Mouse (Mus musculus): ENCODE results near the gene Bri3bp. TPM values are rescaled to one million over a fixed set of nuclear protein-coding genes. Genes with fewer than 3 reads are reported as not detected.
"Not testable (repeated sequence)": the region's sequence is repeated elsewhere in the genome, so short reads cannot be mapped to it uniquely, and the experiment has no call there.

Gene Bri3bp
- polyA plus RNA-seq, 1 experiment from 2014 or later, result 50.9 TPM

DNA sequence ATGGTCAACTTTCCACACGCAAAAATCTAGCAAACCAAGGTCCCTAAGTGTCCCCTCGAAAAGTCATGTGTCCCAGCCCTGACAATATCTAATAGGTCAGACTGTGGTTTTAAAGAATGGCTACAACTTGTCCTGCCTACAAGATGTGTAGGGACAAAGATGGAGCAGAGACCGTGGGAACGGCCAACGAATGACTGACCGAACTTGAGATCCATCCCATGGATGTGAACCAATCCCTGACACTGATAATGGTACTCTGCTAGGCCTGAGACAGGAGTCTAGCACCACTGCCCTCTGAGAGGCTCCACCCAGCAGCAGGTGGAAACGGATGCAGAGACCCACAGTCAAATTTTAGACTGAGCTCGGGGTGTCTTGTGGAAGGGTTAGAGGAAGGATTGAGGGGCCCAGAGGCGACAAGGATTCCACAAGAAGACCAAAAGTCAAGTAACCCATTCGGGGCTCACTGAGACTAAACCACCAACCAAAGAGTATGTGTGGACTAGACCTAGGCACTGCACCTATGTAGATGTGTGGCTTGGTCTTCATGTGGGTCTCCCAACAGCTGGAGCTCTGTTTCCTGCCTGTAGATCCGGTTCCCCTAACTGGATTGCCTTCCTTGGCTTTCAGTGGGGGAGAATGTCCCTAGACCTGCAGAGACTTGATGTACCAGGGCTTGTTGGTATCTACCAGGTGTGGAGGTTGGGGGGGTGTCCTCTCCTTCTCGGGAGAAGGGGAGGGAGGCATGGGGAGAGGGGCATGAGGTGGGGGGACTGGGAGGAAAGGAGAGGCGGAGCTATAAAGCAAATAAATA, 34.1 kb upstream of the Bri3bp start:
- H3K4me3 ChIP-seq (ENCODE audit: low read depth, low read length), result peak overlapping the region; percentile 87
- peaks cover 9% of the 10 kb centered on the region for H3K4me1 ChIP-seq (replicated peaks; ENCODE audit: control insufficient read depth, insufficient read depth, low read length)
- H3K27ac ChIP-seq (ENCODE audit: low read depth), result peak overlapping the region; percentile 83
- no peaks in the 10 kb centered on the region for H3K36me3 ChIP-seq (ENCODE audit: control insufficient read depth, insufficient read depth, low read length)
- H3K9ac ChIP-seq (ENCODE audit: low read length), result peak overlapping the region; percentile 56; the same call in 1 of the 2 replicates
- DNase-seq (ENCODE audit: low spot score), result no peak
- peak overlapping the region; percentile 65 for H3K4me2 ChIP-seq (ENCODE audit: low read length)
- H3K27me3 ChIP-seq (replicated peaks; ENCODE audit: control insufficient read depth, insufficient read depth, low read length), result no peaks in the 10 kb centered on the region
- H3K9me3 ChIP-seq (ENCODE audit: control insufficient read depth, low read length), result no peaks in the 10 kb centered on the region
- 59% methylated on average over 13 of the region's 13 CpGs for WGBS
- no peak for ATAC-seq (replicated peaks; ENCODE audit: low FRiP score, low TSS enrichment, low read depth)

DNA sequence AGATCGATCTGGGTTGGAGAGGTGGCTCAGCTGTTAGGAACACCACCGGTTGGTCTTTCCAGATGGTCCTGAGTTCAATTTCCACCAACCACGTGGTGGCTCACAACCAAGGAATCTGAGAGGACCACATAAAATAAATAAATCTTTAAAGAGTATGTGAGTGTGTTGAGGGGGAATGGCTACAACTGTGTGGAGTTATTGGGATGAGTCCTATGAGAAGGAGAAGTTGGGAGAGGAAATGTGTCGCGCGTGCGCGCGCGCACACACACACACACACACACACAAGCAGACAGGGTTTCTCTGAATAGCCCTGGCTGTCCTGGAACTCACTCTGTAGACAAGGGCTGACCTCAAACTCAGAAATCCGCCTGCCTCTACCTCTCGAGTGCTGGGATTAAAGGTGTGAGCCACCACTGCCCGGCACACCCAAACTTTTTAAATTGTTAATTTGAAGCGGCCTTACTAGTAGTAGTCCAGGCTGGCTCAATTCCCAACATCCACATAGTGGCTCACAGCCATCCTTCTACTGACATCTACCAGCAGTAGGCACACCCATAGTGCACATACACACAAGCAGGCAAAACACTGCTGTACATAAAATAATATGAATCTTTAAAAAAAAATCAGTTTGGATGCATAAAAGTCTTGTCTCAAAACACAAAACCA, 33.3 kb upstream of the Bri3bp start:
- WGBS, result 71% methylated on average over 14 of the region's 14 CpGs
- H3K27me3 ChIP-seq (replicated peaks; ENCODE audit: control insufficient read depth, insufficient read depth, low read length), result no peaks in the 10 kb centered on the region
- no peak for ATAC-seq (replicated peaks; ENCODE audit: low FRiP score, low TSS enrichment, low read depth)
- H3K9ac ChIP-seq (ENCODE audit: low read length), result no peak overlapping the region
- no peaks in the 10 kb centered on the region for H3K9me3 ChIP-seq (ENCODE audit: control insufficient read depth, low read length)
- H3K4me3 ChIP-seq (ENCODE audit: low read depth, low read length), result peak overlapping the region; percentile 42; the same call in 1 of the 2 replicates
- no peak for DNase-seq (ENCODE audit: low spot score)
- peak overlapping the region; percentile 55 for H3K4me2 ChIP-seq (ENCODE audit: low read length)
- H3K36me3 ChIP-seq (ENCODE audit: control insufficient read depth, insufficient read depth, low read length), result peaks cover 2% of the 10 kb centered on the region; the same call in 1 of the 2 replicates
- H3K27ac ChIP-seq (ENCODE audit: low read depth), result no peak overlapping the region
- H3K4me1 ChIP-seq (replicated peaks; ENCODE audit: control insufficient read depth, insufficient read depth, low read length), result peaks cover 9% of the 10 kb centered on the region

DNA sequence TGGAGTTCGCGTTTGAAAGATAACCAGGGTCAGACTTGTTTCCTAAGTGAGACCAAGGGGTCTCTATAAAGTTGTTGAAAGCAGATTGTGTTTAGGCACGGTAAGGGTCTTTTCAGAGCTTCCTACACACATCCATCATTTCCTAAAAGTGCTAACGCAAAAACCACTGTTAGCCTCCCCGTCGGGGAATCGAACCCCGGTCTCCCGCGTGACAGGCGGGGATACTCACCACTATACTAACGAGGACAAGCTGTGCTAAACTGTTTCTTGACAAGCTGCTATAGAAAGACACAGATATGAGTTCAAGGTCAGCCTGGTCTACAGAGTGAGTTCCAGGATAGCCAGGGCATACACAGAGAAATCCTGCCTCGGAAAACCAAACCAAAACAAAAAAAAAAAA, 32.5 kb upstream of the Bri3bp start:
- no peaks in the 10 kb centered on the region for H3K9me3 ChIP-seq (ENCODE audit: control insufficient read depth, low read length)
- peak; percentile 97 for DNase-seq (ENCODE audit: low spot score)
- H3K4me1 ChIP-seq (replicated peaks; ENCODE audit: control insufficient read depth, insufficient read depth, low read length), result peaks cover 9% of the 10 kb centered on the region
- peak overlapping the region; percentile 38; the same call in 1 of the 2 replicates for H3K27ac ChIP-seq (ENCODE audit: low read depth)
- peak overlapping the region; percentile 55 for H3K4me2 ChIP-seq (ENCODE audit: low read length)
- H3K4me3 ChIP-seq (ENCODE audit: low read depth, low read length), result peak overlapping the region; percentile 42
- no peaks in the 10 kb centered on the region for H3K27me3 ChIP-seq (replicated peaks; ENCODE audit: control insufficient read depth, insufficient read depth, low read length)
- peaks cover 9% of the 10 kb centered on the region for H3K36me3 ChIP-seq (ENCODE audit: control insufficient read depth, insufficient read depth, low read length)
- under 1% methylated on average over 13 of the region's 13 CpGs for WGBS
- 0 out of 2 replicates have a peak overlapping the region, but pooled peaks have one; percentile 17 for H3K9ac ChIP-seq (ENCODE audit: low read length)
- peak; percentile 57 for ATAC-seq (replicated peaks; ENCODE audit: low FRiP score, low TSS enrichment, low read depth)

DNA sequence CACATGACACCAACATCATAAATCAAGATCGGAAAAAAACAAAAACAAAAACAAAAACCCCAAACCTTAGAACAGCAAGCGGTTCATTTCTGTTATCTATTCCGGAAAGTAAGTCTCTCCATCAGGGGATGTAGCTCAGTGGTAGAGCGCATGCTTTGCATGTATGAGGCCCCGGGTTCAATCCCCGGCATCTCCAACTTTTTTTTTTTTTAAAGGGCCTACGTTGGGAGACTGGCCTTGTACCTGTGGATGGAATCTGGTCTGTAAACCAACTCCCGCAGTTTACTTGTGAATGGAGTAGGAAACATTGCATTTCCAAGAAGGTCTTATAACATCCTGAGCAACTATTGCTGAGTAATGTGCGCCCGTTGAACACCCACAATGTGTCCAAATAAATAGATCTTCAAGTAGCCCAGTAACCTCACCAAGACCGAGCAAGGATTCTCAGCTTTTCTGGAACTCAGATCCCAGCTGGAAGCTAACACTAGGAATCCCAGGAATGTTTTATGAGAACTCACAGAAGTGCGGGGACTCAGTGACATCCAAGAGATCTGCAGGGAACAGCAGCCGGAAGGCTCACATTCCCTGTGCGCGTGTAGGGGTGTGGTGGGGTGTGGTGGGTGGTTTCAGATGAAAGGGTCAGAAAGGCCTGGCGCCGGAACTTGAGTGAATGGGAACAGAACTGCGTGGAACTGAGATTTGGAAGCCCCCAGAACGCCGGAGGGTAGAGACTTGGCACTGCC, 31.8 kb upstream of the Bri3bp start:
- peak overlapping the region; percentile 38; the same call in 1 of the 2 replicates for H3K27ac ChIP-seq (ENCODE audit: low read depth)

DNA sequence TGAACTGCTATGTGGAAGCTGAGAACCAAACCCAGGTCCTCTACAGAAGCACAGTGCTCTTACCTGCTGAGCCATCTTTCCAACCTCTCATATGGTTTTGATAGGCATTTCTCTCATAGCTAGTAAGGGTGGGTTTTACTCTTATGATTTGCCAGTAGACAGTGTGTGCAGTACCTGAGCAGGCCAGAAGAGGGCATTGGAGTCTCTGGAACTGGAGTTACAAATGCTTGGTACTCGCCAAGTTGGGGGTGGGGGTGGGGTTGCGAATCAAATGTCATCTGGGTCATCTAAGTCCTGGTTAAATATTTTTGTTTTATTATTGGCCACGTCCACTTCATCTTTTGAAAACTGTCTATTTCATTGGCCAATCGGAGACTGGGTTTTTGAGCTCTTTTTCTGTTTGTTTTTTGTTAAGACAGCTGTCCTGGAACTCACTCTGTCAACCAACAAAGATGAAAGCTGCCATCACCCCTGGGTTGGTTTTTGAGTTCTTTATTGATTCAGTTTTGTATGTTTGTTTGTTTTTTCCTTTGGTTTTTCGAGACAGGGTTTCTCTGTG, 29.3 kb upstream of the Bri3bp start:
- H3K4me2 ChIP-seq (ENCODE audit: low read length), result no peak overlapping the region
- H3K27ac ChIP-seq (ENCODE audit: low read depth), result no peak overlapping the region
- WGBS, result 66% methylated on average over 5 of the region's 5 CpGs
- no peak overlapping the region for H3K9ac ChIP-seq (ENCODE audit: low read length)
- H3K36me3 ChIP-seq (ENCODE audit: control insufficient read depth, insufficient read depth, low read length), result peaks cover 42% of the 10 kb centered on the region
- peaks cover 5% of the 10 kb centered on the region; the same call in 1 of the 2 replicates for H3K4me1 ChIP-seq (replicated peaks; ENCODE audit: control insufficient read depth, insufficient read depth, low read length)
- ATAC-seq (replicated peaks; ENCODE audit: low FRiP score, low TSS enrichment, low read depth) (no peak), DNase-seq (ENCODE audit: low spot score) (peak; percentile 80)
- H3K27me3 ChIP-seq (replicated peaks; ENCODE audit: control insufficient read depth, insufficient read depth, low read length), result no peaks in the 10 kb centered on the region
- H3K4me3 ChIP-seq (ENCODE audit: low read depth, low read length), result no peak overlapping the region
- H3K9me3 ChIP-seq (ENCODE audit: control insufficient read depth, low read length), result no peaks in the 10 kb centered on the region

More for the DNA sequence above, 31.8 kb upstream of the Bri3bp start:
- Histone ChIP-seq H3K4me3 (ENCODE audit: low read depth, low read length) (peak overlapping the region; percentile 42), H3K4me1 (replicated peaks; ENCODE audit: control insufficient read depth, insufficient read depth, low read length) (peaks cover 9% of the 10 kb centered on the region), H3K4me2 (ENCODE audit: low read length) (peak overlapping the region; percentile 55), H3K36me3 (ENCODE audit: control insufficient read depth, insufficient read depth, low read length) (peaks cover 16% of the 10 kb centered on the region), H3K9me3 (ENCODE audit: control insufficient read depth, low read length) (no peaks in the 10 kb centered on the region), H3K27me3 (replicated peaks; ENCODE audit: control insufficient read depth, insufficient read depth, low read length) (no peaks in the 10 kb centered on the region), H3K9ac (ENCODE audit: low read length) (0 out of 2 replicates have a peak overlapping the region, but pooled peaks have one; percentile 17)
- WGBS, result 8% methylated on average over 20 of the region's 20 CpGs
- peak; percentile 56 for ATAC-seq (replicated peaks; ENCODE audit: low FRiP score, low TSS enrichment, low read depth)
- DNase-seq (ENCODE audit: low spot score), result peak; percentile 87

DNA sequence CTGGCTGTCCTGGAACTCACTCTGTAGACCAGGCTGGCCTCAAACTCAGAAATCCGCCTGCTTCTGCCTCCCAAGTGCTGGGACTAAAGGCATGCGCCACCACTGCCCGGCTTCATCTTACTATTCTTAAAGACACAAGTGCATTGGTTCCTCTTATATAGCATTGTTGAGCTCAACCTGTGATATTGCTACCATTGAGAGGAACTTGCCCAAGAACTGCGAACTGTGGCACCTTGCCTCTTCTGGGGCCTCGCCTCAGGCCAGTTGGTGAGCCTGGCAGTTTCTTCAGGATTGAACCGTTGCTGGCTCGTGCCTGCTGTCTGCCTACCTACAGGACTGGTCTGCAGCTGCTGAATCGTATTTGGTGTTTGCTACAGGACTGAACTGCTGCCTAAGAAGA, 28.8 kb upstream of the Bri3bp start:
- H3K9me3 ChIP-seq (ENCODE audit: control insufficient read depth, low read length); H3K4me3 ChIP-seq (ENCODE audit: low read depth, low read length); H3K27ac ChIP-seq (ENCODE audit: low read depth); H3K9ac ChIP-seq (ENCODE audit: low read length); ATAC-seq (replicated peaks; ENCODE audit: low FRiP score, low TSS enrichment, low read depth); H3K4me1 ChIP-seq (replicated peaks; ENCODE audit: control insufficient read depth, insufficient read depth, low read length); H3K27me3 ChIP-seq (replicated peaks; ENCODE audit: control insufficient read depth, insufficient read depth, low read length); H3K4me2 ChIP-seq (ENCODE audit: low read length); DNase-seq (ENCODE audit: low spot score): not testable (repeated sequence)
- peaks cover 46% of the 10 kb centered on the region for H3K36me3 ChIP-seq (ENCODE audit: control insufficient read depth, insufficient read depth, low read length)
- WGBS, result 91% methylated on average over 8 of the region's 8 CpGs

DNA sequence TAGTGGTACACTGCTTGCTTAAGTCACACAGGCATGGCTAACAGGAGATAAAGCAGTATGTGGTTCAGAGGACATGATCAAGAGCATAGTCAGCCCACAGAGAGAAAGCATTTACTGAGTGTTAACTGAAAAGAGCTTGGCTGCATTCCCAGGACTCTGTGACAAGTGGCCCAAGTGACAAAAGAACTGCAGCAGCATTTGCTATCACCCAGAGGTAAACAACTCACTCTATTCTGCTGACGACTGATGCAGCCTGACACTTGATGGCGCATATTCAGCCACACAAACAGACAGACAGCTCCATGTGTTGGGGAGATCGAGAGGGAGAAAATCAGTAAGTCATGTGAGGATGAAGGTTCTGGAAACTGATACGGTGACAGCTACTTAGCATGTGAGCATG, 27.6 kb upstream of the Bri3bp start:
- Histone ChIP-seq H3K27me3 (replicated peaks; ENCODE audit: control insufficient read depth, insufficient read depth, low read length) (no peaks in the 10 kb centered on the region), H3K4me1 (replicated peaks; ENCODE audit: control insufficient read depth, insufficient read depth, low read length) (no peaks in the 10 kb centered on the region; the same call in 1 of the 2 replicates), H3K9ac (ENCODE audit: low read length) (no peak overlapping the region), H3K4me3 (ENCODE audit: low read depth, low read length) (no peak overlapping the region), H3K27ac (ENCODE audit: low read depth) (no peak overlapping the region), H3K4me2 (ENCODE audit: low read length) (no peak overlapping the region), H3K36me3 (ENCODE audit: control insufficient read depth, insufficient read depth, low read length) (peaks cover 59% of the 10 kb centered on the region), H3K9me3 (ENCODE audit: control insufficient read depth, low read length) (no peaks in the 10 kb centered on the region)
- WGBS, result 88% methylated on average over 4 of the region's 4 CpGs
- DNase-seq (ENCODE audit: low spot score) (no peak), ATAC-seq (replicated peaks; ENCODE audit: low FRiP score, low TSS enrichment, low read depth) (no peak)

DNA sequence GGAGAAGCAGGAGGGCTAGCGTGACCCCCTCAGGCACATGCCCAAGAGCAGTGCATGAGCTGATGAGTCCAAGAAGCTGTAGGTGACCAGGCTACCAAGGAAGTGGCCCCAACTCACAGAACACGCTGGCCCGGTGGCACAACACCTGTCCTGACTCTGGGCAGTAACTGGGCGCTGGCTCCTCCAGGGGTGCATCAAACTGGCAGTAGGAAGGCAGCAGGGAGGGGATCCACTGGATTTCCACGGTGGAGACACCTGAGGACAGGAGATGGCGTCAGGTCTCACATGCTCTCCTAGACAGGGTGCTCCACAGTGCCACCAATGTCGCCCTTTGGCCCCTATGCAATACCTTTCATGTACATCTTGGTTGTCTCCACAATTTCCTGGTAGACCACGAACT, 25.2 kb upstream of the Bri3bp start:
- Histone ChIP-seq H3K27me3 (replicated peaks; ENCODE audit: control insufficient read depth, insufficient read depth, low read length) (no peaks in the 10 kb centered on the region), H3K4me1 (replicated peaks; ENCODE audit: control insufficient read depth, insufficient read depth, low read length) (no peaks in the 10 kb centered on the region), H3K4me3 (ENCODE audit: low read depth, low read length) (no peak overlapping the region), H3K36me3 (ENCODE audit: control insufficient read depth, insufficient read depth, low read length) (peaks cover 83% of the 10 kb centered on the region), H3K9ac (ENCODE audit: low read length) (no peak overlapping the region), H3K4me2 (ENCODE audit: low read length) (no peak overlapping the region), H3K9me3 (ENCODE audit: control insufficient read depth, low read length) (no peaks in the 10 kb centered on the region), H3K27ac (ENCODE audit: low read depth) (no peak overlapping the region)
- 93% methylated on average over 8 of the region's 8 CpGs for WGBS
- no peak for DNase-seq (ENCODE audit: low spot score)
- no peak for ATAC-seq (replicated peaks; ENCODE audit: low FRiP score, low TSS enrichment, low read depth)
